Mouse (Mus musculus) layer of hippocampus, adult 11-12 months (tissue): ENCODE results near the gene Fbxl18.
"Not testable (repeated sequence)": the region's sequence is repeated elsewhere in the genome, so short reads cannot be mapped to it uniquely, and the experiment has no call there.

ENCODE experiments used
- DNase-seq: peaks from one replicate; pipeline ENCODE4 v3.0.0; 2022; ENCODE audit warnings: low spot score

The Fbxl18 gene

DNA sequence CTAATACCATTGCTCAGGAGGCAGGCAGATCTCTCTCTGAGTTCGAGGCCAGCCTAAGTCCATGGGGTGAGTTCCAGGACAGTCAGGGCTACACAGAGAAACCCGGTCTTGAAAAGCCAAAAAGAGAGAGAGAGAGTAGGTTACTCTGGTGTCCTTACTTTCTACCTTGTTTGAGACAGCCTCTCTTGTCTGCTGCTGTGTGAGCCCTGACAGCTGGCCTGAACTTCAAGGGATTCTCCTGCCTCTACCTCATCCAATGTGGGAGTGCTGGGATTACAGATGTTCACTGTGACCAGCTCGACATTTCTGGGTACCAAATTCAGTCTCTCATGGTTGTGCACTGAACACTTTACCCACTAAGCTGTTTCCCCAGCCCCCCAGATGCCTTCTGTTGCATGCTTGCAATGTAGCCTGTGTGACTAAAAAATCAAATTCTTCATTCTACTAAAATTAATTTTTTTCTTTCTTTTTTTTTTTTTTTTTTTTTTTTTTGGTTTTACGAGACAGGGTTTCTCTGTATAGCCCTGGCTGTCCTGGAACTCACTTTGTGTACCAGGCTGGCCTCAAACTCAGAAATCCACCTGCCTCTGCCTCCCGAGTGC lies 4.8 kb upstream of the Fbxl18 start:
- DNase-seq = no peak

GRCm38 (mm10) chr5:142899057-142899601 lies 3.9 kb upstream of the Fbxl18 start:
- DNase-seq = peak; percentile 69

GRCm38 (mm10) chr5:142898316-142898715 lies 3.1 kb upstream of the Fbxl18 start:
- no peak for DNase-seq

DNA sequence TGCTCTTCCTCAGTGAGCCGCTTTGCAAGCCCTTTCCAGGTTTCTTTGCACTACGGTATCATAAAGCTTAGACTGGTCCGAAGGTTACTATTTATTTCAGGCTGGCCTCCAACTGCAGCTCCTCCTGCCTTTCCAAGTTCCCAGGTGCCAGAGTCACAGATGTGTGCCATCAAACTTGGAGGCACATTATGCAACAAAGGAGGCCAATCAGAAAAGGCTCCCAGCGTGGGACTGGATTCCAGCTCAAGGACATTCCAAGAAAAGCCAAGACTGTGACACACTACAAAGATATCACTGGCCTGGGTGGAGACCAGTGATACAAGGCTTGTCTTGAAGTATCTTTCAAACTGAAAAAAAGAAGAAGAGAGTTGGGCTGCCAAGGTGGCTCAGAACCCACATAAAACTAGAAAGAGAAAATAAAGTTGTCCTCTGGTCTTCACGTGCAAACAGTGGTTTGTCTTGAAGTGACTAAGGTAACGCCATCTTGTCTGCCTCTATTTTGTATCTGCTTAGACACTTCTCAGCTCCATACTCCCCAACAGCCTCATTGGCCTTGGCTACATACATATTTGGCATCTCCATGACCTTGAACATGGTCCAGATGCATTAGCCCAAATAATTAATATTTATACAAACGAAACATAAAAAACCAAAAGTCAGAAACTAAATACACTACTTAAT lies 2.5 kb upstream of the Fbxl18 start:
- no peak for DNase-seq

GRCm38 (mm10) chr5:142896713-142897112 lies 1.5 kb upstream of the Fbxl18 start:
- no peak for DNase-seq

DNA sequence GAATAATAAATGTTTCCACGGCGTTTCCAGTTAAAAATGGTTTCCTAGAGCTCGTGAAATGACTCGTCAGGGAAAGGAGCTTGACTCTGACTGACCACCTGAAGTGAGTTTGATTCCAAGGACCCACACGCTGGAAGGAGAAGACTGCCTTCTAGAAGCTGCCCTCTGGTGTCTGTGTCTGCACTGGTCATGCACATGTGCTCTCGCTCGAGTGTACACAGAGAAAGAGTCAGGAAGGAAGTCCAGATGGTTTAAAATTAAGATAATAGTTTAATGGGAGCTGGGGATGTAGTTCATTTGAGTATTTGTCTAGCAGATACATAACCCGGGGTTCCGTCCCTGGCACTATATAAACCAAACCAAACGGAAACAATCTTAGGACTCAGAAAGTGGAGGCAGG lies 971 bp upstream of the Fbxl18 start:
- no peak for DNase-seq

- no peak for DNase-seq
Observed at GRCm38 (mm10) chr5:142891396-142891795, 3.8 kb downstream of the Fbxl18 start.

GRCm38 (mm10) chr5:142887533-142887932 lies 7.7 kb downstream of the Fbxl18 start:
- DNase-seq = not testable (repeated sequence)

DNA sequence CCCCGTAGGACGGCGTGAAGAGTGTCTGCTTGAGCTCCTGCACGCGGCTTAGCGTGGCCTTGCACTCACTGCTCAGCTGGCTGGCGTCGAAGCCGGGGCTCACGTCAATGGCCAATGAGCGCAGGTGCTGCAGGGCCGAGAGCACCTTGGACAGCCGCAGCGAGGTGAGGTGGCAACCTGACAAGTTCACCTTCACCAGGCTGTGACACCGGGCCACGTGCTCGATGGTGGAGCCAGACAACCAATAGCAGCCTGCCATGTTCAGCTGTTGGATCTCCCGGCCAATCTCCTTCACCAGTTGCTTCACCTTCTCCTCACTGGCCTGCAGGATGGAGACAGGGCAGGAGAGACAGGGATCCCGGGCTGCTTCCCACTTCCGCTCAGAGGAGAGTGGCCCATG lies 8.5 kb downstream of the Fbxl18 start:
- no peak for DNase-seq

GRCm38 (mm10) chr5:142886181-142886580 lies 9.0 kb downstream of the Fbxl18 start:
- no peak for DNase-seq

- DNase-seq = no peak
Observed at GRCm38 (mm10) chr5:142882471-142882870, 12.8 kb downstream of the Fbxl18 start.

GRCm38 (mm10) chr5:142881936-142882335 lies 13.3 kb downstream of the Fbxl18 start:
- no peak for DNase-seq

GRCm38 (mm10) chr5:142880806-142881516 lies 14.3 kb downstream of the Fbxl18 start:
- DNase-seq = no peak

GRCm38 (mm10) chr5:142880246-142880645 lies 15.0 kb downstream of the Fbxl18 start:
- peak; percentile 84 for DNase-seq

DNA sequence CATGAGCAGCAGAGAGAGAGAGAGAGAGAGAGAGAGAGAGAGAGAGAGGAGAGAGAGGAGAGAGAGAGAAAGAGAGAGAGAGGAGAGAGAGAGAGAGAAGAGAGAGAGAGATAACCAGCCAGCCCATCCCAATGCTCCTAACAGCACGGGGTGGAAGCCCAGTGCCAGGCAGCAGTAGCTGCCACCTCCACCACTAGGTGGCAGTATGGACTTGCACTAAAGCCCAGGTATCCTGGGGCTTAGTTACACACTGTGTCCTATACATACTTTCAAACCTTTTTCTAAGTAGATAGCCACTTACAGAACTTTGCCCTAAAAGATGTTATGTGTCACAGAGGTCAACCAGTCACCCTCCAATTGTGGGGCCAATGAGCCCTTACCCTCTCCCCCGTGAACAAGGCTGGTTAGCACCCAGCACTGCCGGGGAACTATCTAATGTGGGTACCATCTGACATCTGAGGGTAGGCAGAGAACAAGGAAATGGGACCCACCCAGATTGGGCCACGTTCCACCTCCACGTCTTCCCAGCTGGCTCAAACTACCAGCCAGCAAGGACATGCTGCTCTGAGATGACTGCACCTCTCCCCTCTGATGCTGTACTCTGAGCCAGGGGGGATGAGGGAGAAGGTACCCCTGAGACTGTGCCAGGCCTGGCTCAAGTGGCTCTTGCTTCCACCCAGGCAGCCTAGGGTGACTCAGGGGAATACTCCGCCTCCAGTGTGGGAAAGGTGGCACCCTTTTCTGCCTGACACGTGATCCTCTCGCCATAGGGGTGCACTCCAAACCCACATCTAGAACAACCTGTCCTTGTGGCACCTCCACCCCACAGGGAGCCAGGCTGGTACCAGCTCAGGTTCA lies 15.7 kb downstream of the Fbxl18 start:
- peak; percentile 92 for DNase-seq

GRCm38 (mm10) chr5:142878570-142878969 lies 16.7 kb downstream of the Fbxl18 start:
- DNase-seq = no peak

GRCm38 (mm10) chr5:142877337-142878280 lies 17.6 kb downstream of the Fbxl18 start:
- DNase-seq = peak; percentile 91

- no peak for DNase-seq
Observed at GRCm38 (mm10) chr5:142876896-142877295, 18.3 kb downstream of the Fbxl18 start.

GRCm38 (mm10) chr5:142875513-142875905 lies 19.7 kb downstream of the Fbxl18 start:
- DNase-seq = no peak

DNA sequence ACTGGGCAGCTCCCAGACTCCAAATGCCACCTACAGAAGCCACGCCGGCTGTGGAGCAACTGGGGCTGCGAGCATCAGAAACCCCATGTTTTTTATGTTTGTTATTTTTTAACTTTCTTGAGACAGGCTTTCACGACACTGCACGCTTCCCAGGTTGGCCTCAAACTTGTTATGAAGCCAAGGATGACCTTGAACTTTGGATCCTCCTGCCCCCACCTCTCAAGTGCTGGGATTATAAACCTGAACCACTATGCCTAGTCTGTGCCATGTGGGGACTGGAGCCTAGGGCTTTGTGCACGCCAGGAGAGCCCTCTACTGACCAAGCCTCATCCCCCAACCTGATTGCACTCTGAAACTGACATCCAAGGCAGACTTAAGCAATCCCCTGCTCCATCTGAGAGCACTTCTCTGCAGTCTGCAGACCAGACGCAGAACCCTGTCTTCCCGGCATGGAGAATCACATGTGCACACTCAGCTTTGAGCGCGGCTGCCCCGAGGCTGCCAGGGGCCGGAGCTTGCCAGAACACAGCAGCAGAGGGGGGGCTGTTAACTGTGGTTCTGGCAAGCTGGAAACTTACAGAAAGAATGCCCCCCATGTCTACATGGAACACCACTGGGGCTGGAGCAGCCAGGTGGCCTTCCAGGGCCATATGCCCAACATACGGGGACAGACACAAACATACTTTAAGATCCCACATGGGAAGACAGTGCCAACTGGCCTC lies 20.3 kb downstream of the Fbxl18 start:
- DNase-seq = no peak
